Mouse (Mus musculus): ENCODE data around the gene Lzts2. TPM values are rescaled to one million over a fixed set of nuclear protein-coding genes. Genes with fewer than 3 reads are reported as not detected.

Lzts2 gene
- polyA plus RNA-seq, 2 experiments: 64.7 to 87.0 TPM

DNA sequence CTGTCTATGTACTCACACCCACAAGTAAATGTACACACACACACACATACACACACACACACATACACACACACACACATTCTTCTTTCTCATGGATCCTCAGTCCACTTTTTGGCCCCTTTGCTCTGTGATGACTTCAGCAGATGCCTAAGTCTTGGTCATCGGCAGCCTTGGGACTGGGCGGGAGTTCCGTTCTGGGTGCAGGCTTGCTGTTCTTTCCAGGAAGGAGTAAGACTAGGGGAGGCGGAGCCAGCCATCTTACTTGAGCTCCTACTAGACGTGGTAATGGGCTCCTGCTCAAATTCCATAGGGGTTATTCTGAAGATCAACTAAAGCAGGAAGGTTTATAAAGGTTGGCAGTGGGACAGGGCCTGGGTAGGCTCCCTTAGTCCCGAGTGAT is 6.1 kb downstream of the Lzts2 start:
- Histone ChIP-seq H3K27me3 (ENCODE audit: control insufficient read depth, insufficient read depth, low read length) (no peaks in the 10 kb centered on the region), H3K4me3 (replicated peaks; ENCODE audit: low read length) (no peak overlapping the region), H3K36me3 (ENCODE audit: control insufficient read depth, insufficient read depth, low read length) (peaks cover 42% of the 10 kb centered on the region), H3K4me1 (ENCODE audit: control insufficient read depth, insufficient read depth, low read length) (peaks cover 34% of the 10 kb centered on the region), H3K4me2 (replicated peaks; ENCODE audit: low read depth, low read length, severe bottlenecking) (peak overlapping the region; percentile 22; the same call in 1 of the 2 replicates), H3K9me3 (ENCODE audit: control insufficient read depth, low read length) (no peaks in the 10 kb centered on the region), H3K27ac (replicated peaks; ENCODE audit: low read depth, low read length) (no peak overlapping the region), H3K9ac (ENCODE audit: low read depth, low read length, severe bottlenecking) (peak overlapping the region; percentile 8; the same call in 1 of the 2 replicates)
- TF ChIP-seq POLR2A (IDR thresholded peaks at IDR 0.05; ENCODE audit: borderline replicate concordance, extremely low read depth, insufficient read depth, insufficient read length): no peak
- DNase-seq (ENCODE audit: low spot score) (no peak), ATAC-seq (ENCODE audit: low FRiP score, low read depth) (no peak)
- WGBS: 51% methylated on average over 6 of the region's 6 CpGs

DNA sequence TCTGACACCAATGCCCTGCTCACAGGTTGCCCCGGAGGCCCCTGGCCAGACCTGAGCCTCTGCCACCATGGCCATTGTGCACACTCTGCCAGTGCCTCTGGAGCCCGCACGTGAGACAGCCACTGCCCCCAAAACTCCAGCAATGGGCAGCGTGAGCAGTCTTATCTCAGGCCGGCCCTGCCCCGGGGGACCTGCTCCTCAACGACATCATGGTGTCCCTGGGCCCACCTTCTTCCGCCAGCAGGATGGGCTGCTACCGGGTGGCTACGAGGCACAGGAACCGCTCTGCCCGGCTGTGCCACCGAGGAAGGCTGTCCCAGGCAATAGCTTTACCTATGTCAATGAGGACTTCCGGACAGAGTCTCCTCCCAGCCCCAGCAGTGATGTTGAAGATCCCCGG is 7.1 kb downstream of the Lzts2 start:
- no peak overlapping the region for H3K4me2 ChIP-seq (replicated peaks; ENCODE audit: low read depth, low read length, severe bottlenecking)
- H3K9ac ChIP-seq (ENCODE audit: low read depth, low read length, severe bottlenecking): peak overlapping the region; percentile 8; the same call in 1 of the 2 replicates
- no peaks in the 10 kb centered on the region for H3K27me3 ChIP-seq (ENCODE audit: control insufficient read depth, insufficient read depth, low read length)
- WGBS: 95% methylated on average over 15 of the region's 15 CpGs
- H3K36me3 ChIP-seq (ENCODE audit: control insufficient read depth, insufficient read depth, low read length): peaks cover 52% of the 10 kb centered on the region
- no peak overlapping the region for H3K27ac ChIP-seq (replicated peaks; ENCODE audit: low read depth, low read length)
- no peak for DNase-seq (ENCODE audit: low spot score)
- no peak overlapping the region for H3K4me3 ChIP-seq (replicated peaks; ENCODE audit: low read length)
- no peak for TF ChIP-seq POLR2A (IDR thresholded peaks at IDR 0.05; ENCODE audit: borderline replicate concordance, extremely low read depth, insufficient read depth, insufficient read length)
- no peak for ATAC-seq (ENCODE audit: low FRiP score, low read depth)
- peaks cover 31% of the 10 kb centered on the region for H3K4me1 ChIP-seq (ENCODE audit: control insufficient read depth, insufficient read depth, low read length)
- H3K9me3 ChIP-seq (ENCODE audit: control insufficient read depth, low read length): no peaks in the 10 kb centered on the region

DNA sequence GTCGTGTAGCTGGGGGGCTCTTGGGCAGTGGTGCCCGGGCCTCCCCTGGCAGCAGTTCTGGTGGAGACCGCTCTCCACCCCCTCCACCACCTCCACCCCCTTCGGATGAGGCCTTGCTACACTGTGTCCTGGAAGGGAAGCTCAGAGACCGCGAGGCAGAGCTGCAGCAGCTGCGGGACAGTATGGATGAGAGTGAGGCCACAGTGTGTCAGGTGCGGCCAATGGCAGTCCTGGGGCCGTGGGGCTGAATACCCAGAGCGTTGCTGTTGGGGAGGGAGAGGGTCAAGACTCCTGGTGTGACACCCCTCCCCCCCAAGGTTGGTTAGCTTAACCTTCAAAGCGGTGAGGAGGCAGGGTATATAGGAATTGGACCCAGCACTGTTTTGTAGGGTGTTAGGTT is 9.8 kb downstream of the Lzts2 start:
- Histone ChIP-seq H3K9me3 (ENCODE audit: control insufficient read depth, low read length) (no peaks in the 10 kb centered on the region), H3K4me2 (replicated peaks; ENCODE audit: low read depth, low read length, severe bottlenecking) (no peak overlapping the region), H3K4me1 (ENCODE audit: control insufficient read depth, insufficient read depth, low read length) (peaks cover 21% of the 10 kb centered on the region), H3K27me3 (ENCODE audit: control insufficient read depth, insufficient read depth, low read length) (no peaks in the 10 kb centered on the region), H3K36me3 (ENCODE audit: control insufficient read depth, insufficient read depth, low read length) (peaks cover 78% of the 10 kb centered on the region), H3K9ac (ENCODE audit: low read depth, low read length, severe bottlenecking) (no peak overlapping the region), H3K4me3 (replicated peaks; ENCODE audit: low read length) (no peak overlapping the region), H3K27ac (replicated peaks; ENCODE audit: low read depth, low read length) (no peak overlapping the region)
- DNase-seq (ENCODE audit: low spot score): no peak
- no peak for TF ChIP-seq POLR2A (IDR thresholded peaks at IDR 0.05; ENCODE audit: borderline replicate concordance, extremely low read depth, insufficient read depth, insufficient read length)
- ATAC-seq (ENCODE audit: low FRiP score, low read depth): no peak
- WGBS: 84% methylated on average over 8 of the region's 11 CpGs

DNA sequence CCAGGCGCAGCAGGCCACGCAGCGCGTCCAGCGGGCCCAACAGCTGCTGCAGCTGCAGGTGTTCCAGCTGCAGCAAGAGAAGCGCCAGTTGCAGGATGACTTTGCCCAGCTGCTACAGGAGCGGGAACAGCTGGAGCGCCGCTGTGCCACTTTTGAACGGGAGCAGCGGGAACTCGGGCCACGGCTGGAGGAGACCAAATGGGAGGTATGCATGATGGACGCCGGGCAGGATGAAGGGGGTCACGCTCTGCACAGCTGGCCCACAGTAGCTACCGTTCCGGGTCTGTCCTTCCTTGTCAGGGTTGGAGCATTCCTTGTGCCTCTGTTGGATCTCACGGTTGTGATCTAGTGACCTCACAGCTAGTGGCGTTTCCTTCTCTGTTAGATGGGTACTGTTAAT is 10.6 kb downstream of the Lzts2 start:
- Histone ChIP-seq H3K27ac (replicated peaks; ENCODE audit: low read depth, low read length) (no peak overlapping the region), H3K27me3 (ENCODE audit: control insufficient read depth, insufficient read depth, low read length) (no peaks in the 10 kb centered on the region), H3K4me1 (ENCODE audit: control insufficient read depth, insufficient read depth, low read length) (peaks cover 17% of the 10 kb centered on the region), H3K4me3 (replicated peaks; ENCODE audit: low read length) (no peak overlapping the region), H3K36me3 (ENCODE audit: control insufficient read depth, insufficient read depth, low read length) (peaks cover 80% of the 10 kb centered on the region), H3K4me2 (replicated peaks; ENCODE audit: low read depth, low read length, severe bottlenecking) (no peak overlapping the region), H3K9ac (ENCODE audit: low read depth, low read length, severe bottlenecking) (no peak overlapping the region), H3K9me3 (ENCODE audit: control insufficient read depth, low read length) (no peaks in the 10 kb centered on the region)
- DNase-seq (ENCODE audit: low spot score) (no peak), ATAC-seq (ENCODE audit: low FRiP score, low read depth) (peak; percentile 16; the same call in 1 of the 2 replicates)
- no peak for TF ChIP-seq POLR2A (IDR thresholded peaks at IDR 0.05; ENCODE audit: borderline replicate concordance, extremely low read depth, insufficient read depth, insufficient read length)
- WGBS: 89% methylated on average over 20 of the region's 20 CpGs

DNA sequence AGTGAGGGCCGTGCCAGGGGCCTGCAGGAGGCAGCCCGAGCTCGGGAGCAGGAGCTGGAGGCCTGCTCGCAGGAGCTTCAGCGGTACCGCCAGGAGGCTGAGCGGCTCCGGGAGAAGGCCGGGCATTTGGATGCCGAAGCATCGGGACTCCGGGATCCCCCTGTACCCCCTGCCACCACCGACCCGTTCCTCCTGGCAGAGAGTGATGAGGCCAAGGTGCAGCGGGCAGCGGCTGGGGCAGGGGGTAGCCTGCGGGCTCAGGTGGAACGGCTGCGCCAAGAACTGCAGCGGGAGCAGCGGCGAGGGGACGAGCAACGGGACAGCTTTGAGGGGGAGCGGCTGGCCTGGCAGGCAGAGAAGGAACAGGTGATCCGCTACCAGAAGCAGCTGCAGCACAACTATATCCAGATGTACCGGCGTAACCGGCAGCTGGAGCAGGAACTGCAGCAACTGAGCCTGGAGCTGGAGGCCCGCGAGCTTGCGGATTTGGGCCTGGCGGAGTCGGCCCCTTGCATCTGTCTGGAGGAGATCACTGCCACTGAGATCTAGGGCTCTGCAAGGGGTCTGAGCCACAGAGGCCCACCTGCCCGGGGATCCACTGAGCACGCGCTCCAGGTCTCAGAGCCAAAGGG is 11.8 kb downstream of the Lzts2 start:
- no peaks in the 10 kb centered on the region for H3K9me3 ChIP-seq (ENCODE audit: control insufficient read depth, low read length)
- TF ChIP-seq POLR2A (IDR thresholded peaks at IDR 0.05; ENCODE audit: borderline replicate concordance, extremely low read depth, insufficient read depth, insufficient read length): no peak
- H3K4me3 ChIP-seq (replicated peaks; ENCODE audit: low read length): no peak overlapping the region
- ATAC-seq (ENCODE audit: low FRiP score, low read depth): no peak
- WGBS: 74% methylated on average over 31 of the region's 37 CpGs
- H3K4me2 ChIP-seq (replicated peaks; ENCODE audit: low read depth, low read length, severe bottlenecking): no peak overlapping the region
- H3K36me3 ChIP-seq (ENCODE audit: control insufficient read depth, insufficient read depth, low read length): peaks cover 76% of the 10 kb centered on the region
- no peak for DNase-seq (ENCODE audit: low spot score)
- no peak overlapping the region for H3K9ac ChIP-seq (ENCODE audit: low read depth, low read length, severe bottlenecking)
- no peak overlapping the region for H3K27ac ChIP-seq (replicated peaks; ENCODE audit: low read depth, low read length)
- no peaks in the 10 kb centered on the region for H3K27me3 ChIP-seq (ENCODE audit: control insufficient read depth, insufficient read depth, low read length)
- H3K4me1 ChIP-seq (ENCODE audit: control insufficient read depth, insufficient read depth, low read length): peaks cover 5% of the 10 kb centered on the region; the same call in 1 of the 2 replicates

Data from limb, embryonic 14.5 days (tissue).